Mouse (Mus musculus): ENCODE measurements around the gene Hivep1. TPM values are rescaled to one million over a fixed set of nuclear protein-coding genes. Genes with fewer than 3 reads are reported as not detected.
A peak's percentile ranks its signal among the peaks of the same experiment; 100 is the strongest.

Hivep1 gene
- polyA plus RNA-seq, 1 experiment from 2014 or later, result 22.9 TPM

DNA sequence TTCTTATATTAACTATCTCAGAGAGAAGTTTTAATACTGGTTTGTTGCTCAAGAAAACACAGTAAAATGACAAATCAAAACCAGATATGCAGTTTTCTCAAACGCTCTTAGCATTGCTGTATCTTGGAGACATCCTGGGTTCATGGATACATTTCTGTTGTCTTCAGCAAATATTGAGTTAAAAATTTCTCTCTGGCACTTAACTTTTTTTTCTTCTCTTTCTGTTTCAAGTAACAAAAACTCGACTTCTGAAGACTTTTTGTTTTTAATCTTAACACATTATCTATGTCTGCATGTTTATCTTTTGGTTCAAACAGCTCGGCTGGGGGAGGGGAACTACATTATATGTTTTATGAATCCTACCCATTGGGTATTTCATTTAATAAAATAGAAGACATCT is 1.7 kb upstream of the Hivep1 start:
- peak overlapping the region; percentile 91 for H3K4me2 ChIP-seq (ENCODE audit: low read length)

DNA sequence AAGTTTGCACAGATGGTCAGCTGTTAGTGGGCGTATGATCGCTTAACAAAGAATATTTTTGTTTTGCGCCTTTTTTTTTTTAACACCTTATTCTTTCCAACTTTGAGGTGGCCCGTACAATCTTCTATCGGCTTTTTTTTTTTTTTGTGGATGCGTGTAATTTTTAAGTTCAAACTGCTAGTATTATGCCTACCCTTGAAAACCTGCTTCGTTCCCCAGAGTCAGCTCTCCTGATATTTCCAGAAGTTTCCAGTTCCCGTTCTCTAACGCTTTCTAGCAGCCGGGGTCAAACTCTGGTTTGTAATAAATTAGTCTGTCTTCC is 980 bp upstream of the Hivep1 start:
- Histone ChIP-seq H3K4me2 (ENCODE audit: low read length) (peak overlapping the region; percentile 91), H3K36me3 (ENCODE audit: control insufficient read depth, insufficient read depth, low read length) (peaks cover 5% of the 10 kb centered on the region), H3K27ac (replicated peaks; ENCODE audit: low read depth, low read length) (0 out of 2 replicates have a peak overlapping the region, but pooled peaks have one; percentile 97), H3K9ac (replicated peaks; ENCODE audit: low read length) (no peak overlapping the region; the same call in 1 of the 2 replicates), H3K27me3 (ENCODE audit: control insufficient read depth, insufficient read depth, low read length) (no peaks in the 10 kb centered on the region), H3K9me3 (ENCODE audit: control insufficient read depth, low read length) (no peaks in the 10 kb centered on the region), H3K4me1 (ENCODE audit: control insufficient read depth, insufficient read depth, low read length) (peaks cover 31% of the 10 kb centered on the region), H3K4me3 (replicated peaks; ENCODE audit: low read depth, low read length) (peak overlapping the region; percentile 92)
- DNase-seq, result no peak
- no peak for ATAC-seq (ENCODE audit: low FRiP score, low TSS enrichment)
- 1% methylated on average over 10 of the region's 10 CpGs for WGBS

More for the DNA sequence above, 1.7 kb upstream of the Hivep1 start:
- Histone ChIP-seq H3K9ac (replicated peaks; ENCODE audit: low read length) (no peak overlapping the region), H3K36me3 (ENCODE audit: control insufficient read depth, insufficient read depth, low read length) (no peaks in the 10 kb centered on the region), H3K4me3 (replicated peaks; ENCODE audit: low read depth, low read length) (peak overlapping the region; percentile 92), H3K27ac (replicated peaks; ENCODE audit: low read depth, low read length) (no peak overlapping the region), H3K4me1 (ENCODE audit: control insufficient read depth, insufficient read depth, low read length) (peaks cover 31% of the 10 kb centered on the region), H3K9me3 (ENCODE audit: control insufficient read depth, low read length) (no peaks in the 10 kb centered on the region), H3K27me3 (ENCODE audit: control insufficient read depth, insufficient read depth, low read length) (no peaks in the 10 kb centered on the region)
- DNase-seq (peak; percentile 34), ATAC-seq (ENCODE audit: low FRiP score, low TSS enrichment) (no peak)
- 14% methylated on average over 3 of the region's 3 CpGs for WGBS

DNA sequence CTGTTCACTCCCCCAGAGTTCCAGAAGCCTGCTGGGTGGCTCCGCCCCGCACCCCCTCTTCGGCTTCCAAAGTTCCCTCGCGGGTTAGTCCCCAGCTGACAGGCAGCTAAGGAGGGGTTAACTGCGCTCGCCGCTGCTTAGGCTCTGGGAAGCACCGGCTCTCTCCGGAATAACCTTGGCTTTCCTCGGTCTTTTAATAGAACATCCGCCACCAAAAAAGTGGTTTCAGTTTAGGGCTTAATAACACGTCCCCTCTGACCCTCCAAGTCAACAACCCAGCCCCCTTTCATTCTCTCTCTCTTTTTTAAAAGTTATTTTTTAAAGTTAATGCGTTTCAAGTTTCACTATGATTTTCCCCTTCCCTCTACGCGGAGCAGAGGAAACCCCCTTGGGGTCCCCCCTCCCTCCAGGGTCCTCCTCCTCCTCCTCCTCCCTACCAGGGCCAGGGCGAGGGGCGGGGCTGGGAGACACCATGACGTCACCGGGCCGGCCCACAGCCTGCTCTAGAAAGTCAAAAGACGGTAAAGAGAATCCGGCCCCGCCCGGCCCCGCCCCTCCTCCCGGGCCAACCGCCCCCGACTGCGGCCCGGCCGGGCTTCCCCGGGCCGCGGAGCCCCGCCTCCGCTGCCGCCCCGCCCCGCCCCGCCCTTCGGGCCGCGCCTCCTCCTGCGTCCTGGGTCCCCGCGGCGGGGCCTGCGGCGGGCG is 467 bp upstream of the Hivep1 start:
- WGBS, result under 1% methylated on average over 31 of the region's 51 CpGs
- DNase-seq (peak; percentile 97), ATAC-seq (ENCODE audit: low FRiP score, low TSS enrichment) (peak; percentile 88)
- Histone ChIP-seq H3K27ac (replicated peaks; ENCODE audit: low read depth, low read length) (peak overlapping the region; percentile 97), H3K27me3 (ENCODE audit: control insufficient read depth, insufficient read depth, low read length) (no peaks in the 10 kb centered on the region), H3K4me1 (ENCODE audit: control insufficient read depth, insufficient read depth, low read length) (peaks cover 31% of the 10 kb centered on the region), H3K4me2 (ENCODE audit: low read length) (peak overlapping the region; percentile 91), H3K36me3 (ENCODE audit: control insufficient read depth, insufficient read depth, low read length) (peaks cover 10% of the 10 kb centered on the region), H3K9me3 (ENCODE audit: control insufficient read depth, low read length) (no peaks in the 10 kb centered on the region), H3K9ac (replicated peaks; ENCODE audit: low read length) (peak overlapping the region; percentile 91), H3K4me3 (replicated peaks; ENCODE audit: low read depth, low read length) (peak overlapping the region; percentile 92)

DNA sequence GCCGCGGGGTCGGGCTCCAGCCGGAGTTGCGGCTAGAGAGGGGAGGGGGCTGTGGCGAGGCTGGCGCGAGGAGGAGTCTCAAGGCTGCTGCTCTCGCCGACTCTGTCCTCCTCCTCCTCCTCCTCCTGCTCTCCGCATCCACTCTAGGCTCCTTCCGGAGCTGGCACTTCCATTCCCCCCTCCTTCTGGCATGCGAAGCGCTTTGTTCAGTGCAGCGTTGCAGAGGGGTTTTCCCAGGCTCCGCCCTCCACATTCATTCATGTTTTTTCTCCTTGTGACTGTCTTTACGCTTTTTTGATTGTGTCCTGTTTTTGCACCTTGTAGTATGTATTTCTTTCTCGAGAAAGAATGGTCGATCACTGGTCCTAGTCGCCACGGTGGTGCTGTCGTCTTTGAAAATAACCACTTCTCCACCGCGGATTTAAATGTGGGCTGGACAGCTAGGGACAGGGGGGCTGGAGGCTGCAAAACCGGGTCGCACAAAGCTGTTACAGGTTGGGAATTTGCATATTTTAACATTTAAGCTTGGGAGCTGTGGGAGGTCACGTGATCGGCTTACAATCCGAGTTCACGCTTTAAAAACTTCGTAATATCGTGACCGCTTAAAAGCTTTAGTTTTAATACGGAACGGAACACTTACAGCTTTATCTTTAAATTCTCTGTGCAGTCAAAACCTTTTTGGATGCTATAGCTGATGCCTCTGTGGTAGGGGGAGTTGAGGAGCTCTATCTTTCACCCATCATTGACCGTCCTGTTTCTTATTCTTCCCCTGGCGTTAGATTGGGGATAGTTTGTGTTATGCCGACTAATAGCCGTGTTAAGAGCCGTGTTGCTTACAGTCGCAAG is 1.1 kb downstream of the Hivep1 start:
- DNase-seq (peak; percentile 88), ATAC-seq (ENCODE audit: low FRiP score, low TSS enrichment) (peak; percentile 78)
- Histone ChIP-seq H3K4me1 (ENCODE audit: control insufficient read depth, insufficient read depth, low read length) (peaks cover 31% of the 10 kb centered on the region), H3K4me2 (ENCODE audit: low read length) (peak overlapping the region; percentile 91), H3K36me3 (ENCODE audit: control insufficient read depth, insufficient read depth, low read length) (peaks cover 14% of the 10 kb centered on the region), H3K27ac (replicated peaks; ENCODE audit: low read depth, low read length) (peak overlapping the region; percentile 97), H3K9me3 (ENCODE audit: control insufficient read depth, low read length) (no peaks in the 10 kb centered on the region), H3K4me3 (replicated peaks; ENCODE audit: low read depth, low read length) (peak overlapping the region; percentile 92), H3K27me3 (ENCODE audit: control insufficient read depth, insufficient read depth, low read length) (no peaks in the 10 kb centered on the region), H3K9ac (replicated peaks; ENCODE audit: low read length) (peak overlapping the region; percentile 91)
- under 1% methylated on average over 33 of the region's 41 CpGs for WGBS

DNA sequence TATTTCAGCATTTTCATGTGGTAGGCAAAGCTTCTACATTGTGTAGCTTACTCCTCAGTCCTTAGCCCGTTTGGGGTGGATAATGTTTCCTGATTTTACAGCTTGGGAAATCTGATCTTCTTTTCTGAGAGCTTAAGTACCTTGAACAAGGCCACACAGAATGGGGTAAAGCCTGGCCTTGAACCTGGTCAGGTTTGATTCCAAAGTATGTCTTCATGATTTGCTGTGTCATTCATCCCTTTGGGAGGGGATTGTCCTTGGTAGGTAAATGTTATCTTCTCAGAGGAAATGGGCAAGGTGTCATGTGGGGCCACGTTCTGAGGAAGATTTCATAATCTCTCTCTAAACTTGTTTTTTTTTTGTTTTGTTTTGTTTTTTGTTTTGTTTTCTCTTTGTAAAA is 1.8 kb downstream of the Hivep1 start:
- Histone ChIP-seq H3K27me3 (ENCODE audit: control insufficient read depth, insufficient read depth, low read length) (no peaks in the 10 kb centered on the region), H3K4me3 (replicated peaks; ENCODE audit: low read depth, low read length) (peak overlapping the region; percentile 92), H3K9me3 (ENCODE audit: control insufficient read depth, low read length) (no peaks in the 10 kb centered on the region), H3K27ac (replicated peaks; ENCODE audit: low read depth, low read length) (peak overlapping the region; percentile 97; the same call in 1 of the 2 replicates), H3K36me3 (ENCODE audit: control insufficient read depth, insufficient read depth, low read length) (peaks cover 14% of the 10 kb centered on the region), H3K9ac (replicated peaks; ENCODE audit: low read length) (peak overlapping the region; percentile 91), H3K4me2 (ENCODE audit: low read length) (peak overlapping the region; percentile 91), H3K4me1 (ENCODE audit: control insufficient read depth, insufficient read depth, low read length) (peaks cover 31% of the 10 kb centered on the region)
- ATAC-seq (ENCODE audit: low FRiP score, low TSS enrichment) (no peak), DNase-seq (no peak)
- WGBS, result 36% methylated on average over 2 of the region's 2 CpGs

DNA sequence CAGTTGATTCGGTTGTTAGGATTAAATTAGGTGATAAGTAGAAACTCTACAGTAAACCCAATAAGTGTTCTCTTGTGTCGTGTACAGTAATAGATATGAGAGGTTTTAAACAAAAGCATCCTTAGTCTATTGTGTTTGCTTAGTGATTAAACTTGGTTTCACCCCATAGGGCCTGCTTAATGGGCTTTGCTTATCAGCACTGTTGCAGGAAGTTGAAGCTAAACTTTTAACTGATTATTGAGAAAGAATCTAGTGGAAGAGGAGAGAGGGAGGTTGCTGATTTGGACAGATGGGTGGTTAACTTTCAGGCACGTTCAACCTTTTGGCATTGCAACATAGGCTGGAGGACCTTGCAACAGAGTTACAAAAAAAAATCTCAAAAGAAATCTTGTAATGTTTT is 2.3 kb downstream of the Hivep1 start:
- Histone ChIP-seq H3K4me1 (ENCODE audit: control insufficient read depth, insufficient read depth, low read length) (peaks cover 31% of the 10 kb centered on the region), H3K4me2 (ENCODE audit: low read length) (no peak overlapping the region), H3K9me3 (ENCODE audit: control insufficient read depth, low read length) (no peaks in the 10 kb centered on the region), H3K9ac (replicated peaks; ENCODE audit: low read length) (no peak overlapping the region), H3K27me3 (ENCODE audit: control insufficient read depth, insufficient read depth, low read length) (no peaks in the 10 kb centered on the region), H3K27ac (replicated peaks; ENCODE audit: low read depth, low read length) (no peak overlapping the region), H3K4me3 (replicated peaks; ENCODE audit: low read depth, low read length) (no peak overlapping the region), H3K36me3 (ENCODE audit: control insufficient read depth, insufficient read depth, low read length) (peaks cover 15% of the 10 kb centered on the region)
- 78% methylated on average over 3 of the region's 3 CpGs for WGBS
- ATAC-seq (ENCODE audit: low FRiP score, low TSS enrichment) (no peak), DNase-seq (no peak)

DNA sequence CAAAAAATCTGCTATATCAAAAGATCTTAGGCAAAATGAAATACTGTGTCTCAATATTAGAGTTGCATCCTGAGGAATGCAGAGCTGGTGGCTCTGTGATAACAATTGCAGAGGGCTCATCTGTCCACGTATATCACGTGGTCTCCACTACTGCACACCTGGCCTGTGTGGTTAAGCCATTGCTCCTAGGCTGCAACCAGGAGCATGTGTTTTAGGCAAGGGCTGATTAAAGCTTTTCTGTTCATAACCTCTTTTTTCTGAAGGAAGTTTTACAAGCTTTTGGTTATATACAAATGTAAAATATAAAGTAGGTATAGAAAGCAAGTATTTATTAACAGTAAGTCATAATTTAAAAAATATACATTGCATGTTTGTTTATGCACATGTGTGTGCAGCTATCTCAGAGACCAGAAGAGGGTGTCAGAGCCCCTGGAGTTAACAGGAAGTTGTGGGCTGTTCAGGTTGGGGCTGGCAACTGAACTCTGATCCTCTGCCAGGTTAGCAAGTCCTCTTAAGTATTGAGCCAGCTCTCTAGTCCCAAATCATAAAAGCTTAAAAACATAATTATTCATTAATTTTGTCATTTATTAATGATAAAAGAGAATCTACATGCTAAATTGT is 5.0 kb downstream of the Hivep1 start:
- Histone ChIP-seq H3K4me2 (ENCODE audit: low read length) (no peak overlapping the region), H3K4me3 (replicated peaks; ENCODE audit: low read depth, low read length) (no peak overlapping the region), H3K36me3 (ENCODE audit: control insufficient read depth, insufficient read depth, low read length) (peaks cover 28% of the 10 kb centered on the region), H3K27ac (replicated peaks; ENCODE audit: low read depth, low read length) (no peak overlapping the region), H3K4me1 (ENCODE audit: control insufficient read depth, insufficient read depth, low read length) (peaks cover 16% of the 10 kb centered on the region), H3K27me3 (ENCODE audit: control insufficient read depth, insufficient read depth, low read length) (no peaks in the 10 kb centered on the region), H3K9me3 (ENCODE audit: control insufficient read depth, low read length) (no peaks in the 10 kb centered on the region), H3K9ac (replicated peaks; ENCODE audit: low read length) (no peak overlapping the region)
- ATAC-seq (ENCODE audit: low FRiP score, low TSS enrichment) (no peak), DNase-seq (no peak)
- 95% methylated on average over 2 of the region's 2 CpGs for WGBS

DNA sequence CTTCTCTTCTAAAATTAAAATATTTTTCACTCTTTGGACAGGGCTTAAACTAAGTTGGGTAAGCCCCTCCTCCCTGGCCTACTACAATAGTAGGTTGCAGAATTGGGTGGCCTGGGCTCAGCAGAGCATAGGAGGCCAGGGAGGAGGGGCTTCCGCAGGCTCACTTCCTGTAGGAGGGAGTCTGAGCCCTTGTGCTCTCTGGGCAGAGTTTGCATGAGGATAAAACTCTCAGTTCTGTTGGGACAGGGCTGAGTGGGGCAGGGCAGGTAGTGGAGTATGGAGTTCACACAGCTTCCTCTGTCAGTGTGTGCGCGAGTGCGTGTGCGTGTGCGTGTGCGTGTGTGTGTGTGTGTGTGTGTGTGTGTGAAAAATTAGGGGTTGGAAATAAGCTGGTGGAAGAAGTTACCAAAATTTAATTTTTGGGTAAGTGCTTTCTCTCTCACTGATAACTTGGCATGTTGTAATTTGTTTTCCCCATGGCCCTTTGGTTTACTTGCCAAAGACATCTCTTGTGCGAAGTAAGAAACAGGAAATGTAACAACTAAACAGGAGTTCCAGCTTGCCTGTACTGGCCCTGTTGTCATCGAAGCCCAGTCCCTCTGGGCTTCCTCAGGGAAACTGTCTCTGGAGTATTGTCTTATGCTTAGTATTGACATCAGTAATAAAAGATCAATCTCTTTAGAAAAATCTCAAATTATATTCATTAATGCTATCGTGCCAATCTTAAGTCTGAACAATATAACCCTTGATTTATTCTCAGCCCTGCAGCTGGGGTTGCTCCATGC is 9.2 kb downstream of the Hivep1 start:
- DNase-seq (no peak), ATAC-seq (ENCODE audit: low FRiP score, low TSS enrichment) (no peak)
- H3K9me3 ChIP-seq (ENCODE audit: control insufficient read depth, low read length), result no peaks in the 10 kb centered on the region
- no peaks in the 10 kb centered on the region for H3K4me1 ChIP-seq (ENCODE audit: control insufficient read depth, insufficient read depth, low read length)
- no peak overlapping the region for H3K4me3 ChIP-seq (replicated peaks; ENCODE audit: low read depth, low read length)
- peaks cover 28% of the 10 kb centered on the region for H3K36me3 ChIP-seq (ENCODE audit: control insufficient read depth, insufficient read depth, low read length)
- no peak overlapping the region for H3K4me2 ChIP-seq (ENCODE audit: low read length)
- H3K27me3 ChIP-seq (ENCODE audit: control insufficient read depth, insufficient read depth, low read length), result no peaks in the 10 kb centered on the region
- no peak overlapping the region for H3K27ac ChIP-seq (replicated peaks; ENCODE audit: low read depth, low read length)
- WGBS, result 91% methylated on average over 10 of the region's 10 CpGs
- H3K9ac ChIP-seq (replicated peaks; ENCODE audit: low read length), result no peak overlapping the region
